Mouse (Mus musculus) layer of hippocampus, adult 18-20 months (tissue): ENCODE measurements at regions not wholly inside any gene's neighbourhood (a gene's known extent, or its start where the extent isn't known, plus 50 kb on each side); places are given as distances from the start of the nearest gene placed in this dataset.

ENCODE experiments used
- DNase-seq, 2 experiments: peaks; one replicate each; pipeline ENCODE4 v3.0.0; 2022; ENCODE audit warnings: low spot score in 2 of 2

- peak; percentile 22 to 53 for DNase-seq
These were observed 297.8 kb downstream of the Psat1 start for GRCm38 (mm10) chr19:15649368-15649767.

- peak; percentile 15 to 19 for DNase-seq
These were observed 299.8 kb downstream of the Psat1 start for GRCm38 (mm10) chr19:15647313-15647712.

GRCm38 (mm10) chr19:15644786-15645185, 302.4 kb downstream of the Psat1 start:
- peak; percentile 11 to 41 for DNase-seq

- DNase-seq = peak; percentile 22 to 84
These were observed 329.8 kb downstream of the Psat1 start for GRCm38 (mm10) chr19:15617233-15617915.

DNA sequence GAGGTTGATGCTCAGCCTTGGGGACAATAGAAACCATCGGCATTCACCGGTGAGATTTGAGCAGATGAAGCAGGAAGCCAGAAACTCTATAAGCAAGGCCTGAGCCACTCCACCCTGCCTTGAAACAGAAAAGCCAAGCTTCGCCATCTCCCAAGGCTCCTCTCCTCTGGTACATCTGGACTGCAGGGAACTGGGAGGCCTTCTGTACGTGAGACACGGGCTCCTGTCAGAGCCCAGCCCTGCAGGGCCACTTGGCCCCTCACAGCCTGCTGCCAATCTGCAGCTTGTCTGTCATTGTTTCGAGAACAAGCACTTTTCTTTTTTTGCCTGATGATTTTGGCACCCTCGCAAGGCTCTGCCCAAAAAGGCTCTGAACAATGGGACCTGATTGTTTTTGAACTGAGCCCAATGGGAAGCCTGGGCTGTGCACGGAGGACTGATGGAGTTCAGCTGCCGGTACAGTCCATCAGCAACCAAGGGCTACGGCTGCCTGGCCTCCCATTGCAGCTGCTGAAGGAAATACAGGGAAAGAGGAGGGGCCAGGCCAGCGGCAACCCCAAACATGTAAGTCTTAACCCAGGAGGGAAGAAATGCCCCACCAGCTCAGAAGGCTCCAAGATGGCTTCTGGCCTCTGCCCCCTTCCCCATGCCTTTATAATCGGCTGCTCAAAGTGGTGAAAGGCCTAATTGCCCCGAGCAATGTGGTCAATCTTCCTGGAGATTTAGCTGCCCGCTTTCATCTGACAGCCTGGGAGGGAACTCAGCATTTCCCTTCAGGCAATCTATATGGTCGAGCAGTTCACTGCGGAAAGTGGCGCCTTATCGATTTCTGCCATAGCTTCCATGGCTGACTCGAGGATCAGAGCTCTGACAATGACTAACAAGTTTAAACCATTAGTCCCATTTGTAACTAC, 332.2 kb downstream of the Psat1 start:
- DNase-seq = peak; percentile 5 to 48

GRCm38 (mm10) chr19:15611137-15611758, 335.9 kb downstream of the Psat1 start:
- no peak for DNase-seq

DNA sequence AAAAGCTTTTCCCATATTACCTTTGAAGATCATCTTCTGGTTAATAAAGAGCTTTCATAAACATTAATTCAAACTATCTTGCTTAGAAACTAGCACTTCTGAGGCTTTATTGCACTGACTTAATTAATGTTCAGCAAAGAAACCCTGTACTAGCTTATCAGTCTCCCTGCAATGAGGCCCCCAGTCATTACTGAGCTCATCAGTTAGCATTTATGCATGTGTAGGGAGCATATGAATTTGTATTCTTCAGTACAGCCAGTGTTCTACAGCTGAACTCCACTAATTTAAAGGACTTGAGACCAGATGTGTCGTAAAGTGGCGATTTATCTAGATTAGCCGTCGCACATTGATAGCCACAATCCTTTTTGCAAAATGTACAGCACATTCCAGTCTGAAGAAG, 340.7 kb downstream of the Psat1 start:
- DNase-seq = no peak

- DNase-seq = no peak
These were observed 354.3 kb downstream of the Psat1 start for GRCm38 (mm10) chr19:15592821-15593220.

GRCm38 (mm10) chr19:15583782-15584693, 363.1 kb downstream of the Psat1 start:
- no peak for DNase-seq

DNA sequence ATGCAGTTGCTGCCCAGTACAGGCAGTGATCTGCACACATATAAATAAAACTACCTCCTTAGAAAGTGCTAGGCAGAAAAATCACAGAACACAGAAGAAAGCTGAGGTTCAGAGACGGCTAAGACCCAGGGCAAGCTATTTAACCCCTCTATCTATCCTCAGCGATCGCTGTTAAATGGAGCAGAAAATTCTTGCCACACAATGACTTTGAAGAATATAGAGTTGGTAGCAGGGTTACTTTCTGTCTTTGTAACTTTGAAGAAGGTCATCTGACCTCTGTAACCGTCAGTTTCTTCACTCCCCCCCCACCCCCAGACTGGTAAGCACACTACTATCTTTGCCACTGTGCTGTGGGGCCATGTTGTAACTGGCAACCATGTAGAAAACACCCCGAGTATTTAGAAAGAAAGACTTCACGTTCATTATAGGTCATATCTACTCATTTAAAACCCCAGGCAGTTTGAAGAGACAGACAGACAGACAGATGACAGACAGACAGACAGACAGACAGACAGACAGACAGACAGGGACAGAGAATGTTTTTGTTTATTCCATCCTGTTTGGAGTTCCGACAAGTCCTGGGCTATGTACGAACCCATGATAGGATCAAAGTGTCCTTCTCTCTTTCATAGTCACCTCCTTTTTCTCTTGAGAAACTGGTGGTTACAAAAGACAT, 363.9 kb downstream of the Psat1 start:
- no peak for DNase-seq

DNA sequence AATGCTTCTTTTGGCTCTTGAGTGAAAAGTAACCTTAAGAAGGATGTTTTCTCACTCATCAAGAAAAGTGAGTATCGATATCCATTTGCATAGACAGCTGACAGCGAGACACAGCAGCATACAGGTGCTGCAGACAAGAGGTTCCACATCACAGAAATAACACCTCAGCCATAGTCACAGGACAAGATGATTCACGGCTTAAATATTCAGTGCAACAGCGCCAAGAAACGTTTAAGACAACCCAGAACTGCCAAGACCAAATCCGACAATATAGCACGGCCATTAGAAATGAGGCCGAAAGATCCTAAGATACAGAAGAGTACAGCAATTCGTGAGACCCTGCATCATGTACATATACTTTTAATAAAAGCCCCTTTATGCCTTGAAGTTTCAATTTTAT, 375.9 kb downstream of the Psat1 start:
- DNase-seq = no peak

- DNase-seq = no peak
These were observed 385.6 kb downstream of the Psat1 start for GRCm38 (mm10) chr19:15561511-15561910.

DNA sequence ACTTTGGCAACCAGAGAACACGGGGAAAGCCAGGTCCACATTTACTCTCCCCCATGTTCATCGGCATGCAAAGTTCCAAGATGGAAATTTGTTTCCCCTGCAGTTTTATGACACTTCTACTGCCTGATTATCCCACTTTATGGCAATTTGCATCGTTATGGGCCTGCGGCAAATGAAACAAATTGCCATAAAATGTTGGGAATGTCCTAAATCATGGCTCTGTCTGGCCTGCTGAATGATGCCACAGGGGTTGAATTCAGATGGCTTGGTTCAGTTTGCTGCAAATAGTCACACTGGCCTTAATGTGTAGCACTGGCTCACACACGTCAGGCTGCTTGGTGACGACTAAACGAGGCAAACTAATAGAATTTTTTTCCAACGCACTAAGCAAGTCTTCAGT, 393.2 kb downstream of the Psat1 start:
- no peak for DNase-seq

DNA sequence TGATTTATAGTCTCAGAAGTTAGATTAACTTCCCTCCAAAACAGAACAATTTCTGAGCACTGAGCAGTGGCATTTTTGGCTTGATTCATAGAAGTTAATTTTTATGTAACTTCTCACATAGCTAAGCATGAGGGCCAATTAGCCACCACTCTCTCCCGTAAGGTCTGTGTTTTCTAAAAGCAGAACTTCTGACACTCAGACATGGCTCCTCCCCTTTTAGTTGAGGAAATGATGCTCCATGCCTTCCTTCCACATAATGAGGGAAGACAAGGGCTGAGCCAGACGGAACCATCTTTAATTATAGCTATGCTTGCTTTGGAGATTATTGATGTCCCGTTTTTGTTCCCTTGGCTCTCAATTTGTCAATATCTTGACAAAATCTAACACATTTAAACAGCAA, 429.3 kb downstream of the Psat1 start:
- DNase-seq = no peak

DNA sequence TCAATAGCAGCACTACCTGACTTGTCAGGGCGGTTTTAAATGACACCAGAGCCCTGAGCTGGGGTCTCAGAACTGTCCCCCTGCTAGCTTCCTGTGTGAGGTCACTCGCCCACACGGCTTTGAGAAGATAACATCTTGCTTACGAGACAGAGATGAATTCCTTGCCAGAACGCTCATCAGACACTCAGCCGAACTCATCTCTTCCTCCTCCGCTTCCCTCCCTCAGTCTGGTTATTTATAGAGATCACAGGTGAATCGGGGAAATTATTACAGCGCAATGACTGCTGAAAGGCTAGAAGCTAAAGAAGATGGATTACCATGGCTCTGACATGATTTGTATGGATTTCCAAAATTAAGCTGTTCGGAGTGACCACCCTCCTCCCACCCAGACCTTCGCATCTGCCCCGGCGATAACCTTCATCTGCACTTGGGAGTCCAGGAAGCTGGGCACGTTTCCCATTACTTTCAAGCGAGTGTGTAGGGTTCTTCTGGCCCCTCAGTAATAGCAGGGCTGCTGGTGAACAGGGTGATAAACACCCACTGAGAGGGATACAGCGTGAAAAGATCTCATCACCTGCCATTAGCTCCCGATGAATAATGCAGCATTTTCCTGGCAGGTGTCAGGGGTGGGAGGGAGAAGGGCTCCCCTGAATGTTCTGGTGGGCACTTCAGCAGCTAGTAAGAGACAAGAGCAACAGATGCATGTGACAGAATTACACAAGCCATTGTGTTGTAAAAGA, 430.4 kb downstream of the Psat1 start:
- DNase-seq = peak in 1 of 2 experiments; percentile 19

DNA sequence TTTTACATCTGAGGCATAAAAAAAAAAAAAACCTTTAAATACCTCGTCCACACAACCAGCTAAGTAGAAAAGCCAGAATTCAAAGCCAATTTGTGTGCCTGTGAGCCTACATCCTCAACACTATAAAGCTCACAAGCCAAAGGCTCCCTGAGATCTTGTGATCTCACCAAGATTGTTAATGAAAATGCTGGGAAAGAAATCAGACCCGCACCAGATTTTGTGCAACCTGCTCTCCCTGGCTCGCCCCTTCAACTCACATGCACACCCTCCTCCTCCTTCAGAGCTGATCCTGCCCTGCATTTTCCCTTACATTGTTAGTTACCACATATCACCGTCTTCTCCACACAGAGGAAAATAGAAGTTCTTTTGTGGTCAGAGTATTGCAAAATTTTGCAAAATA, 433.9 kb downstream of the Psat1 start:
- DNase-seq = peak in 1 of 2 experiments; percentile 9

DNA sequence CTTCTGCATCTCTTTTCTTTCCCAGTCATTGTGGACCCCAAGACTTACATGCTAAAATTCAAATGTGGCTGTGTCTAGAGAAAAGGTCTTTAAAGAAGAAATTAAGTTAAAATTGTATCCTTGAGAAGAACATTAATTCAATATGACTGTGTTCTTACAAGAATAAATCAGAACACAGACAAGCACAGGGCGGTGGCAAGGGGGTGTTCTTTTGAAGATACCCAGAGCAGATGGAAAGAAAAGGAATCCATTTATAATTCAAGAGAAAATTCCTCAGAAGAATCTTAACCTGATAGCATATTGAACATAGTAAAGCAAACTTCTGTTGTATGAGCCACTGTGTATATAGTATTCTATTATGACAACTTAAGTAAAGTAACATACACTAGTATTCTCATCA, 436.7 kb downstream of the Psat1 start:
- DNase-seq = peak in 1 of 2 experiments; percentile 35

GRCm38 (mm10) chr19:15502985-15503354, 444.2 kb downstream of the Psat1 start:
- no peak for DNase-seq

- DNase-seq = no peak
These were observed 444.7 kb downstream of the Psat1 start for GRCm38 (mm10) chr19:15502315-15502984.
